Mouse (Mus musculus) spleen, adult 2 months (tissue): ENCODE results near the gene Sema4f.

Source experiments
- CTCF ChIP-seq: fragments of 200-500 bp; IDR thresholded peaks from 2 replicates; pipeline ENCODE4 v1.5.1; 2011; ENCODE audit warnings: mild to moderate bottlenecking, inconsistent platforms; ENCODE audit not compliant: insufficient read depth, insufficient read length, insufficient replicate concordance; ENCODE audit errors: extremely low read depth
- POLR2A ChIP-seq: fragments of 200-500 bp; IDR thresholded peaks from 2 replicates; pipeline ENCODE4 v1.6.1; 2011; ENCODE audit warnings: low read depth, low read length, inconsistent platforms

GRCm38 (mm10) chr6:82918371-82918770 lies 21.2 kb downstream of the Sema4f start:
- TF ChIP-seq CTCF: no peak
- TF ChIP-seq POLR2A: no peak
